Mouse (Mus musculus) liver, postnatal 0 days (tissue): Measurements from ENCODE around the gene Dus2.

Experiments
- CTCF ChIP-seq: sonication (generic); IDR thresholded peaks from 2 replicates; pipeline ENCODE4 v1.5.1; 2016; ENCODE audit warnings: antibody characterized with exemption, low read depth
- EP300 ChIP-seq: IDR thresholded peaks from 2 replicates; pipeline ENCODE4 v1.6.1; 2016; ENCODE audit warnings: antibody characterized with exemption, low read depth, mild to moderate bottlenecking

DNA sequence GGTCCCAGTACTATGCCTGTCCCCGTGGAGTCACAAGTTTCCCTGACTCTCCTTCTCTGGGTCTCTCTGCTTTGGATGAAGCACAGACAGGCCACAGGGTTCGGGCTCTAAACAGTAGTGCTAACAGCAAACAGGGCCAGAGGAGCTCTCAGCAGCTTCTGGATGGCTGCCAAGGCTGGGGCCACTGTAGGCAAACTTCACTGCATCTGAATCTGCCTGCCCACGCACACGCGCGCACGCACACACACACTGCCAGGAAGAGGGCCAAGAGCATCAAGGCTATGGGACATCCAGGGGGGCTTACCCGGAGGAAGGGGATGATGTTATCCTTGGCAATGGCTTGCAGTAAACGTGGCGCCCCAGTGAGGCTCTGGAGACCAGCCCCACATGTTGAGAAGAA, 41.8 kb upstream of the Dus2 start:
- TF ChIP-seq EP300 (no peak), CTCF (no peak)
